ENCODE assay signal across 8 mouse cellular contexts in the genomic region with DNA sequence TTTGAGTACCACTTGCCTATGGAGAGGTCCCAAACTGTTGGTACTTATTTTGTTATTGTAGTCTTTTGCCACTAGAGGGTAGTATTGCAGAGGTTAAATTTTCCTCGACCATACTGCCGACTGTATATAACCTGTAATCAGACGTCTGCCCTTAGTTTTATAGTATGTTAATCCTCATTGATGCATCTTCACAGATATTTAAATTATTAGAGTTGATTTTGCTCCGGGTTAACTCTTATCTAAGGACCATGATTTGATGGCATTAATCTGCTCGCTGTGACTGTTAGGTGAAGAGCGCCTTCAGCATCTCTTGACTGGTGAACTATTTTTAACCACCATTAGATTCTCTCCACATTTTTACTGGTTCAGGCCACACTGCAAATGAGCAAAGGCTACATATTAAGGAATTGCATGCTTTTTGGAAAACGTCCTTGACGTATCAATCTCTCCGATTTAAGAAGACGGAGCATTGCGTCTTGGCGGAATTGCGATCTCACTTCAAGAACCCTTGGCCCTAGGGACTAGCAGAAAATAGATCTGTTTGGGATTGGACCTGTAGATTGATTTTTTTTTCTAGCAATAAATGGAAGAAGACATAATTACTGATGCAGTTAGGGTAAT. TPM values are rescaled to one million over a fixed set of nuclear protein-coding genes. Genes with fewer than 3 reads are reported as not detected.
DNase-seq lines count a peak whose midpoint lies in the region; ATAC-seq and TF ChIP-seq lines count a peak whose summit lies in the region.

No protein-coding gene starts in this region.

- peak overlapping the region; percentile 64 for H3K4me3 ChIP-seq in kidney, embryonic 14.5 days (ENCODE audit: low read length)
- H3K4me3 ChIP-seq in forebrain, embryonic 14.5 days (ENCODE audit: low read depth, low read length): peak overlapping the region; percentile 78
- peak overlapping the region; percentile 96 for H3K4me3 ChIP-seq in kidney, postnatal 0 days (replicated peaks; ENCODE audit: low read depth, low read length)
- H3K4me3 ChIP-seq in myocyte: peak overlapping the region; percentile 97

- DNase-seq in kidney, postnatal 36 days: no peak
- DNase-seq in brain, embryonic 14.5 days (ENCODE audit: low read depth): peak; percentile 89
- DNase-seq in forebrain, embryonic 14.5 days (ENCODE audit: low spot score): peak; percentile 93
- peak; percentile 91 for DNase-seq in kidney, postnatal 0 days (ENCODE audit: low spot score)
- no peak for DNase-seq in urinary bladder, postnatal 14 days (ENCODE audit: low spot score)
- DNase-seq in thymus, adult 18-20 months: no peak

- H3K27me3 ChIP-seq in kidney, embryonic 14.5 days (ENCODE audit: control insufficient read depth, insufficient read depth, low read length): no peaks in the 10 kb centered on the region
- H3K27me3 ChIP-seq in forebrain, embryonic 14.5 days (replicated peaks; ENCODE audit: control insufficient read depth, insufficient read depth, low read length): no peaks in the 10 kb centered on the region
- H3K27me3 ChIP-seq in kidney, postnatal 0 days (ENCODE audit: insufficient read depth, low read length): no peaks in the 10 kb centered on the region
- H3K27me3 ChIP-seq in myocyte (ENCODE audit: control insufficient read depth, insufficient read depth, insufficient read length): no peaks in the 10 kb centered on the region

- H3K9ac ChIP-seq in kidney, embryonic 14.5 days (ENCODE audit: low read depth, low read length): peak overlapping the region; percentile 95; the same call in 1 of the 2 replicates
- H3K9ac ChIP-seq in forebrain, embryonic 14.5 days (ENCODE audit: low read length): peak overlapping the region; percentile 99
- H3K9ac ChIP-seq in kidney, postnatal 0 days (ENCODE audit: low read depth, low read length): peak overlapping the region; percentile 98; the same call in 1 of the 2 replicates

- H3K79me2 ChIP-seq in myocyte (ENCODE audit: control insufficient read depth, insufficient read depth): peaks cover 27% of the 10 kb centered on the region

- H3K9me3 ChIP-seq in kidney, embryonic 14.5 days (ENCODE audit: control insufficient read depth, low read length): no peaks in the 10 kb centered on the region
- H3K9me3 ChIP-seq in forebrain, embryonic 14.5 days (replicated peaks; ENCODE audit: control insufficient read depth, low read length): no peaks in the 10 kb centered on the region
- no peaks in the 10 kb centered on the region for H3K9me3 ChIP-seq in kidney, postnatal 0 days (replicated peaks; ENCODE audit: low read length)

- H3K36me3 ChIP-seq in kidney, embryonic 14.5 days (ENCODE audit: control insufficient read depth, insufficient read depth, low read length): peaks cover 23% of the 10 kb centered on the region
- peaks cover 21% of the 10 kb centered on the region for H3K36me3 ChIP-seq in forebrain, embryonic 14.5 days (ENCODE audit: control insufficient read depth, insufficient read depth, low read length)
- peaks cover 18% of the 10 kb centered on the region; the same call in 1 of the 2 replicates for H3K36me3 ChIP-seq in kidney, postnatal 0 days (ENCODE audit: insufficient read depth, low read length)
- H3K36me3 ChIP-seq in myocyte (ENCODE audit: control insufficient read depth, insufficient read depth): peaks cover 20% of the 10 kb centered on the region

- no peak overlapping the region for H3ac ChIP-seq in myocyte (ENCODE audit: control insufficient read depth, insufficient read length)

- peak overlapping the region; percentile 98; the same call in 1 of the 2 replicates for H3K27ac ChIP-seq in kidney, embryonic 14.5 days (ENCODE audit: low read depth, low read length)
- peak overlapping the region; percentile 100 for H3K27ac ChIP-seq in forebrain, embryonic 14.5 days (ENCODE audit: low read depth, low read length)
- peak overlapping the region; percentile 99; the same call in 1 of the 2 replicates for H3K27ac ChIP-seq in kidney, postnatal 0 days

- ATAC-seq in kidney, embryonic 14.5 days (ENCODE audit: low FRiP score, low TSS enrichment): no peak
- no peak for ATAC-seq in forebrain, embryonic 14.5 days
- no peak for ATAC-seq in kidney, postnatal 0 days (replicated peaks; ENCODE audit: low FRiP score, low read depth)

- 10% methylated on average over 13 of the region's 13 CpGs for WGBS in kidney, embryonic 14.5 days
- 7% methylated on average over 13 of the region's 13 CpGs for WGBS in forebrain, embryonic 14.5 days
- WGBS in kidney, postnatal 0 days: 8% methylated on average over 13 of the region's 13 CpGs

- peak; percentile 21; the same call in 1 of the 2 replicates for TF ChIP-seq CTCF in brain, embryonic 14.5 days (IDR thresholded peaks at IDR 0.05; ENCODE audit: borderline replicate concordance, extremely low read depth, insufficient read depth, insufficient read length)
- peak; percentile 66; the same call in 1 of the 2 replicates for TF ChIP-seq CTCF in kidney, postnatal 0 days (IDR thresholded peaks at IDR 0.05; ENCODE audit: low read depth)

- H3K4me1 ChIP-seq in kidney, embryonic 14.5 days (ENCODE audit: control insufficient read depth, insufficient read depth, low read length): peaks cover 8% of the 10 kb centered on the region; the same call in 1 of the 2 replicates
- peaks cover 14% of the 10 kb centered on the region for H3K4me1 ChIP-seq in forebrain, embryonic 14.5 days (ENCODE audit: control insufficient read depth, insufficient read depth, low read length)
- H3K4me1 ChIP-seq in kidney, postnatal 0 days (replicated peaks; ENCODE audit: insufficient read depth, low read length): peaks cover 12% of the 10 kb centered on the region; the same call in 1 of the 2 replicates

- H3K4me2 ChIP-seq in kidney, embryonic 14.5 days (replicated peaks; ENCODE audit: low read depth, low read length): peak overlapping the region; percentile 68
- peak overlapping the region; percentile 96 for H3K4me2 ChIP-seq in forebrain, embryonic 14.5 days (ENCODE audit: low read length)
- peak overlapping the region; percentile 88 for H3K4me2 ChIP-seq in kidney, postnatal 0 days (ENCODE audit: low read length)
- peak overlapping the region; percentile 89 for H3K4me2 ChIP-seq in myocyte (ENCODE audit: low read depth)

- TF ChIP-seq POLR2A in brain, embryonic 14.5 days (IDR thresholded peaks at IDR 0.05; ENCODE audit: borderline replicate concordance, extremely low read depth, insufficient read depth, insufficient read length, poor library complexity, severe bottlenecking): no peak
- TF ChIP-seq POLR2A in myocyte (IDR thresholded peaks at IDR 0.05; ENCODE audit: insufficient read length, low read depth): no peak

TF ChIP-seq in myocyte, 11 proteins besides CTCF, POLR2A, EP300 and RAD21:
- no peak for TF ChIP-seq E2F4 (IDR thresholded peaks at IDR 0.05; ENCODE audit: insufficient read depth)

RNA-seq across cellular contexts. Expression of a gene that starts 53.3 kb away (rescaled TPM):
- polyA plus RNA-seq in kidney, embryonic 14.5 days (2014; fragmentation: Nextera tagmentation; extraction: Ambion mirVana): 15.2 and 16.2 TPM in 2 replicates
- polyA plus RNA-seq in brain, embryonic 14.5 days (2012; rRNA removed): 115 and 121 TPM in 2 replicates
- polyA plus RNA-seq in forebrain, embryonic 14.5 days (2014; fragmentation: Nextera tagmentation; extraction: Ambion mirVana): 141 and 147 TPM in 2 replicates
- 13.1 and 13.7 TPM in 2 replicates for polyA plus RNA-seq in kidney, postnatal 0 days (2015; fragmentation: Nextera tagmentation; extraction: Ambion mirVana)
- polyA plus RNA-seq in myocyte (2012; fragmentation: generic; extraction: Trizol): 17.0 TPM

Comparison
In these comparisons a context has a peak if more than half of its experiments do, and no peak if none do; other contexts are left out.
1. DNase-seq: peak in brain, embryonic 14.5 days (single experiment), forebrain, embryonic 14.5 days (single experiment) and kidney, postnatal 0 days (single experiment); none in kidney, postnatal 36 days (0 of 2), urinary bladder, postnatal 14 days (single experiment) and thymus, adult 18-20 months (0 of 2).
2. Peak in every context shown above with its lines, with median percentiles within 50 percentile points of each other: H3K27ac ChIP-seq, H3K4me2 ChIP-seq, H3K4me3 ChIP-seq and H3K9ac ChIP-seq.